ENCODE assay signal across 7 mouse cellular contexts in genomic region chr6:115956922-115957601, GRCm38 (mm10). TPM values are rescaled to one million over a fixed set of nuclear protein-coding genes. Genes with fewer than 3 reads are reported as not detected.
A peak's percentile ranks its signal among the peaks of the same experiment; 100 is the strongest.
DNase-seq lines count a peak whose midpoint lies in the region; ATAC-seq lines count a peak whose summit lies in the region.

No protein-coding gene starts in this region.

- peak overlapping the region; percentile 45 for H3K27ac ChIP-seq in brown adipose tissue, adult 24 weeks (replicated peaks; ENCODE audit: low read depth, low read length)
- peak overlapping the region; percentile 62 for H3K27ac ChIP-seq in forebrain, embryonic 14.5 days (ENCODE audit: low read depth, low read length)
- H3K27ac ChIP-seq in hindbrain, embryonic 15.5 days (replicated peaks) = no peak overlapping the region; the same call in 1 of the 2 replicates
- H3K27ac ChIP-seq in limb, embryonic 15.5 days = peak overlapping the region; percentile 59
- H3K27ac ChIP-seq in stomach, embryonic 16.5 days (ENCODE audit: low read length) = peak overlapping the region; percentile 74

- no peak overlapping the region for H3K4me2 ChIP-seq in forebrain, embryonic 14.5 days (ENCODE audit: low read length)
- H3K4me2 ChIP-seq in hindbrain, embryonic 15.5 days = no peak overlapping the region
- H3K4me2 ChIP-seq in limb, embryonic 15.5 days = no peak overlapping the region
- no peak overlapping the region for H3K4me2 ChIP-seq in stomach, embryonic 16.5 days (ENCODE audit: low read depth, low read length)

- peaks cover 43% of the 10 kb centered on the region for H3K4me1 ChIP-seq in brown adipose tissue, adult 24 weeks (ENCODE audit: control insufficient read depth, insufficient read depth, insufficient read length, low read length)
- H3K4me1 ChIP-seq in forebrain, embryonic 14.5 days (ENCODE audit: control insufficient read depth, insufficient read depth, low read length) = peaks cover 16% of the 10 kb centered on the region
- peaks cover 20% of the 10 kb centered on the region for H3K4me1 ChIP-seq in hindbrain, embryonic 15.5 days (replicated peaks)
- peaks cover 63% of the 10 kb centered on the region for H3K4me1 ChIP-seq in limb, embryonic 15.5 days
- H3K4me1 ChIP-seq in stomach, embryonic 16.5 days (ENCODE audit: control insufficient read depth, insufficient read depth, low read length) = peaks cover 36% of the 10 kb centered on the region

- WGBS in forebrain, embryonic 14.5 days = 41% methylated on average over 16 of the region's 16 CpGs
- WGBS in hindbrain, embryonic 15.5 days = 41% methylated on average over 16 of the region's 16 CpGs
- 27% methylated on average over 15 of the region's 16 CpGs for WGBS in limb, embryonic 15.5 days
- 34% methylated on average over 16 of the region's 16 CpGs for WGBS in stomach, embryonic 16.5 days

- H3K27me3 ChIP-seq in forebrain, embryonic 14.5 days (replicated peaks; ENCODE audit: control insufficient read depth, insufficient read depth, low read length) = no peaks in the 10 kb centered on the region
- no peaks in the 10 kb centered on the region for H3K27me3 ChIP-seq in hindbrain, embryonic 15.5 days
- no peaks in the 10 kb centered on the region for H3K27me3 ChIP-seq in limb, embryonic 15.5 days
- no peaks in the 10 kb centered on the region for H3K27me3 ChIP-seq in stomach, embryonic 16.5 days (ENCODE audit: control insufficient read depth, insufficient read depth, low read length)

- no peak overlapping the region for H3K4me3 ChIP-seq in brown adipose tissue, adult 24 weeks (ENCODE audit: insufficient read depth, low read depth, low read length)
- H3K4me3 ChIP-seq in forebrain, embryonic 14.5 days (ENCODE audit: low read depth, low read length) = no peak overlapping the region
- no peak overlapping the region for H3K4me3 ChIP-seq in hindbrain, embryonic 15.5 days
- H3K4me3 ChIP-seq in limb, embryonic 15.5 days = no peak overlapping the region
- no peak overlapping the region for H3K4me3 ChIP-seq in stomach, embryonic 16.5 days (replicated peaks; ENCODE audit: low read length)

- H3K36me3 ChIP-seq in forebrain, embryonic 14.5 days (ENCODE audit: control insufficient read depth, insufficient read depth, low read length) = no peaks in the 10 kb centered on the region
- no peaks in the 10 kb centered on the region for H3K36me3 ChIP-seq in hindbrain, embryonic 15.5 days
- H3K36me3 ChIP-seq in limb, embryonic 15.5 days = no peaks in the 10 kb centered on the region
- no peaks in the 10 kb centered on the region for H3K36me3 ChIP-seq in stomach, embryonic 16.5 days (ENCODE audit: control insufficient read depth, insufficient read depth, low read length)

- peak; percentile 79 for ATAC-seq in forebrain, embryonic 14.5 days
- peak; percentile 21; the same call in 1 of the 2 replicates for ATAC-seq in hindbrain, embryonic 15.5 days (ENCODE audit: low FRiP score, low read depth)
- ATAC-seq in limb, embryonic 15.5 days (ENCODE audit: insufficient number of reproducible peaks, low FRiP score, low TSS enrichment, low read depth) = no peak
- peak; percentile 54 for ATAC-seq in stomach, embryonic 16.5 days (ENCODE audit: insufficient read depth, low FRiP score)

- no peaks in the 10 kb centered on the region for H3K9me3 ChIP-seq in forebrain, embryonic 14.5 days (replicated peaks; ENCODE audit: control insufficient read depth, low read length)
- H3K9me3 ChIP-seq in hindbrain, embryonic 15.5 days = no peaks in the 10 kb centered on the region
- no peaks in the 10 kb centered on the region for H3K9me3 ChIP-seq in limb, embryonic 15.5 days
- H3K9me3 ChIP-seq in stomach, embryonic 16.5 days (replicated peaks; ENCODE audit: control insufficient read depth, low read length) = no peaks in the 10 kb centered on the region

- DNase-seq in adipocyte (ENCODE audit: low spot score) = peak; percentile 68
- peak; percentile 79 for DNase-seq in forebrain, embryonic 14.5 days (ENCODE audit: low spot score)
- no peak for DNase-seq in thymus, postnatal 4 days

- no peak overlapping the region for H3K9ac ChIP-seq in forebrain, embryonic 14.5 days (ENCODE audit: low read length)
- no peak overlapping the region for H3K9ac ChIP-seq in hindbrain, embryonic 15.5 days
- no peak overlapping the region for H3K9ac ChIP-seq in limb, embryonic 15.5 days
- H3K9ac ChIP-seq in stomach, embryonic 16.5 days (ENCODE audit: low read length) = peak overlapping the region; percentile 44; the same call in 1 of the 2 replicates

RNA-seq across cellular contexts. Expression of gene H1foo, which starts 12.3 kb away (rescaled TPM):
- not detected in 2 replicates for polyA plus RNA-seq in brown adipose tissue, adult 24 weeks (2012; ENCODE audit: insufficient read depth, insufficient read length, missing spikeins)
- polyA plus RNA-seq in forebrain, embryonic 14.5 days (2014; fragmentation: Nextera tagmentation; extraction: Ambion mirVana) = not detected in 2 replicates
- not detected in 2 replicates for polyA plus RNA-seq in hindbrain, embryonic 15.5 days (2015; fragmentation: Nextera tagmentation; extraction: Ambion mirVana)
- polyA plus RNA-seq in limb, embryonic 15.5 days (2015; fragmentation: Nextera tagmentation; extraction: Ambion mirVana) = not detected in 2 replicates
- polyA plus RNA-seq in stomach, embryonic 16.5 days (2015; fragmentation: Nextera tagmentation; extraction: Ambion mirVana) = not detected in 2 replicates

RNA-seq across cellular contexts. Expression of gene Rho, which starts 25.5 kb away (rescaled TPM):
- not detected in 2 replicates for polyA plus RNA-seq in brown adipose tissue, adult 24 weeks (2012; ENCODE audit: insufficient read depth, insufficient read length, missing spikeins)
- 0.19 and 0.30 TPM in 2 replicates for polyA plus RNA-seq in forebrain, embryonic 14.5 days (2014; fragmentation: Nextera tagmentation; extraction: Ambion mirVana)
- polyA plus RNA-seq in hindbrain, embryonic 15.5 days (2015; fragmentation: Nextera tagmentation; extraction: Ambion mirVana) = 0.64 and 0.68 TPM in 2 replicates
- 0.12 and 0.16 TPM in 2 replicates for polyA plus RNA-seq in limb, embryonic 15.5 days (2015; fragmentation: Nextera tagmentation; extraction: Ambion mirVana)
- 0.09 TPM in 2 replicates for polyA plus RNA-seq in stomach, embryonic 16.5 days (2015; fragmentation: Nextera tagmentation; extraction: Ambion mirVana)

RNA-seq across cellular contexts. Expression of gene Plxnd1, which starts 37.7 kb away (rescaled TPM):
- 20.2 and 24.0 TPM in 2 replicates for polyA plus RNA-seq in brown adipose tissue, adult 24 weeks (2012; ENCODE audit: insufficient read depth, insufficient read length, missing spikeins)
- polyA plus RNA-seq in forebrain, embryonic 14.5 days (2014; fragmentation: Nextera tagmentation; extraction: Ambion mirVana) = 15.3 and 19.6 TPM in 2 replicates
- 10.8 and 12.7 TPM in 2 replicates for polyA plus RNA-seq in hindbrain, embryonic 15.5 days (2015; fragmentation: Nextera tagmentation; extraction: Ambion mirVana)
- 31.7 and 32.2 TPM in 2 replicates for polyA plus RNA-seq in limb, embryonic 15.5 days (2015; fragmentation: Nextera tagmentation; extraction: Ambion mirVana)
- 27.7 and 28.5 TPM in 2 replicates for polyA plus RNA-seq in stomach, embryonic 16.5 days (2015; fragmentation: Nextera tagmentation; extraction: Ambion mirVana)
